Mouse (Mus musculus) adrenal gland (tissue): ENCODE data around the gene Gnat1.

Source experiments
- intact Hi-C: fragments of 180-260 bp; cut with DNase I; formaldehyde crosslinking; loops from one replicate; pipeline ENCODE4 v1.15.1; 2025
- long read RNA-seq, 2 experiments: library from polyadenylated mRNA; unstranded; transcript quantifications; one replicate each; pipeline ENCODE4 v2.0.0; 2020; ENCODE audit warnings: borderline replicate concordance in 1 of 2; ENCODE audit not compliant: insufficient replicate concordance in 1 of 2

Gnat1 gene
- long read RNA-seq, experiment 1 = 0 reads
- long read RNA-seq, experiment 2 = 0 reads

DNA sequence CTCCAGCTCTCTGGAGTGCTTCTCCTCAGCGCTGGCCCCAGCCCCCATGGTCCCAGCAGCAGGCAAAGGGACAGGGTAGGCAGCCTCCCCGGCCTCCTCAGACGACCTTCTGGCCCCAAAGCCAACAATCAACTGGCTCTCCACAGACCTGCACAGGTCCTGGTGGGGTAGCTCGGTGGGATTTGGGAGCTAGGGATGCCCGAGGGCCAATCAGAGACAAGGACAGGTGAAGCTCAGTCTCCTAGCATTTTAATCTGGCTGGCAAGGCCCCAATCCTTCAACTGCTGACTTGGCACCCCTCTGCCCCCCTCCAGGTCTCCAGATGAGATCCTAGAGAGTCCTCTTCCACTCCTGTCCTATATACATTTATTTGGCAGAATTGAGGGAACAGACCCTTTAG is at the start of gene Gnat1:
TSS of gene Gnat1 (minus strand) at position 212 of the 400 bp plus-strand sequence.
- intact Hi-C loops = loop anchor here (2.0 kb wide), 1 partner anchor 59 kb away; no protein-coding TSS in a partner anchor

DNA sequence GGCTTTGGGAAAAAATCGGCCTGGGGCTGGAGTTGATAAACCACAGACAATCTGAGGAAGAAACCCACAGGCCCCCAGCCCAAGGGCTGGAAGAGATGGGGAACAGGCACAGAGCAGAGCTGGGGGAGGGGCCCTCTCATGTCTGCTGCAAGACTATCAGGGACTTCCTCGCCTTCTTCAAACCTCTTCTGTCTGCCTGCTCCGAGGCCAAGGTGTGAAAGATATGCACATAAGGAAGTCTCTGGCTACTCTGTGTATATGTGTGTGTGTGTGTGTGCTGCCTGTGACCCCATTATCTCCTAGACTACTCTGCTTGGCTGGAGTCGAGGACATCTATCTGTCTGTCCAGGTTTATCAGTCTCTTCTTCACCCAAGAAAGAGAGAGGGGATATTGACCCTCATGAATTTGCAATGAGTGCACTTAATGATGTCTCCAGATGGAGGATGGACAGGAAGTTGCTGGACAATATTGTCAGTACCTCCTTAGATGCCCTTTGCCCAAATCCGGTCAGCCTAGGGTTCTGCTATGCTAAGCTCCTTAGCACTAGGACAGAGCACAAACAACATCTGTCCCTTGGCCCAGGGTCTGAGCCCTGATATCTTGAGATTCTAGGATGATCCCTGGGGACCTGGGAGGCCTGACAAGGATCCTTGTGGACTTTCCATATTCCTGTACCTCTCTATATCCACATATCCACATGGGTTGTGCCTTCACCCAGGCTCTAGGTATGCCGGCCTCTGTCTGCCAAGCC is 49.6 kb upstream of the Gnat1 start:
- intact Hi-C loops = no loop called here

GRCm38 (mm10) chr9:107727041-107727440 is 47.5 kb upstream of the Gnat1 start:
- intact Hi-C loops = no loop called here

DNA sequence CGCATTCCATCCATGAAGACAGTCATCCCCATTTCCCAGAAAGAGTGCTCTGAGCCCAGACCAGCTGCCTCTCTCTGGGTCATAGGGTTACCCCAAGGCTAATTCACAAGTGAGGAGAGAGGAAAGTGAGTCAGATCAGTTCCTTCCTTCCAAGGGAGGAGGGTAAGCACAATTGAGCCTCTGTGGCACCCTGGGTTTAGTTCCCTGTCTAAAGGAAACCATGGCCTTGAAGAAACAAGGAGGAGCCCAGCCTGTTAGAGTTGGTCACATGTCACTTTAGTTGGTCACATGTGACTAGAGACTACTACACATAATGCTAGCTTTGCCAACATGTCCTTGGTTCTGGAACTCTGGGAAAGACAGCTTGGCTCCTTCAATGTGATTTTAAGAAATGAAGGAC is 45.3 kb upstream of the Gnat1 start:
- intact Hi-C loops = no loop called here

GRCm38 (mm10) chr9:107723794-107724531 is 44.5 kb upstream of the Gnat1 start:
- intact Hi-C loops = no loop called here

DNA sequence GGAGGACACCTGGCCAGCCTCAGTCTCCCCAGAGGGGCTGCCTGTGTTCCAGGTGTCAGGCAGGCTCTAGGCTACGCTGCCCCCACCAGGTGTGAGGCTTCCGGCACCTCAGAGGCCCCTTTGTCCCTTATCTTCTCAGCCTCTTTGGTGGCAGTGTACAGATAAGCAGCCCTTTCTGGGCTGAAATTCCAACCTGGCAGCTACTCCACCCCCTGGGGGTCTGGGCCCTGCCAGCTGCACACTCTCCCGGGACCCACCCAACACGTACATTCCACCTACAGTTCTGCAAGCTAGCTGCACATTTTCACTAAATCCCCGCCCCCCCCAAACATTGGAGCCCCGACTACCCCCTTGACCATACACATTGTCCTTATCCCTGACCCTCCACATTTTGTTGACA is 43.8 kb upstream of the Gnat1 start:
- intact Hi-C loops = no loop called here

- intact Hi-C loops = no loop called here
These were observed 39.4 kb upstream of the Gnat1 start for GRCm38 (mm10) chr9:107718781-107719540.

DNA sequence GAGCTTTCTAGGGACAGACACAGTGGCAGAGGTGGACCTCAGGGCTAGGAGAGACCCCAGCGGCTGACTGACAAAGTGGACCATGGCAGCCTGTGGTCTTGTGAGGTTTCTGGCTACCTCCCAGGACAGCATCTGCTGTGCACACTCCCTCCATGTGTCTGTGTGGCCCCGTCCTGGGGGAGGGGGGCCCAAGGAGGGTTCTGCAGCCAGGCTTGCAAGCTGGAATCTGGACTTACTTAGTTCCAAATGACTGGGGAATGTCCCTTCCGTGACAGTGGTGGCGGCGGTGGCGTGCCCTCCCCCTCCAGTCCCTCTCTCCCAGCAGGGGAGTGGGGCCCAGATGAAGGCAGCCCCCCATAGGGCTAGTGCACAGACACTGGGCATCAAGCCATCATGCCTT is 37.4 kb upstream of the Gnat1 start:
- intact Hi-C loops = no loop called here

DNA sequence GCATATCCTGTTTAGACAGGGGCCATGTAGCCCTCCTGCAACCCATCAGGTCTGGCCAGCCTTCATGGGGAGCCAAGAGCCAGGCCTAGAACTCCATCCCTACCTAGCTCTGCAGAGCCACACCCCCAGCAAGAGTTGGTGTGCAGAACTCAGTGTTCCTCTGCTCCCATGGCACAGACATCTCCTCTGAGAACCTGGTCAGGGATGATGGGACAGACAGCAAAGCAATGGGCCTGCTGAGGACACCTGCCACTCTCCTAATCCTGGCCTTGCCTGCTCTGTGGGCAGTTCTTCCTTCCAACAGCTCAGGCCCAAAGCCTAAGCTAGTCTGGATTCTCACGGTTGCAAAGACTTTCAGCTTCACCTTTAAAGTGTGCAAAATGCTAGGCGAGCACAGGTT is 36.1 kb upstream of the Gnat1 start:
- intact Hi-C loops = no loop called here

- intact Hi-C loops = no loop called here
These were observed 34.9 kb upstream of the Gnat1 start for GRCm38 (mm10) chr9:107714221-107714952.

DNA sequence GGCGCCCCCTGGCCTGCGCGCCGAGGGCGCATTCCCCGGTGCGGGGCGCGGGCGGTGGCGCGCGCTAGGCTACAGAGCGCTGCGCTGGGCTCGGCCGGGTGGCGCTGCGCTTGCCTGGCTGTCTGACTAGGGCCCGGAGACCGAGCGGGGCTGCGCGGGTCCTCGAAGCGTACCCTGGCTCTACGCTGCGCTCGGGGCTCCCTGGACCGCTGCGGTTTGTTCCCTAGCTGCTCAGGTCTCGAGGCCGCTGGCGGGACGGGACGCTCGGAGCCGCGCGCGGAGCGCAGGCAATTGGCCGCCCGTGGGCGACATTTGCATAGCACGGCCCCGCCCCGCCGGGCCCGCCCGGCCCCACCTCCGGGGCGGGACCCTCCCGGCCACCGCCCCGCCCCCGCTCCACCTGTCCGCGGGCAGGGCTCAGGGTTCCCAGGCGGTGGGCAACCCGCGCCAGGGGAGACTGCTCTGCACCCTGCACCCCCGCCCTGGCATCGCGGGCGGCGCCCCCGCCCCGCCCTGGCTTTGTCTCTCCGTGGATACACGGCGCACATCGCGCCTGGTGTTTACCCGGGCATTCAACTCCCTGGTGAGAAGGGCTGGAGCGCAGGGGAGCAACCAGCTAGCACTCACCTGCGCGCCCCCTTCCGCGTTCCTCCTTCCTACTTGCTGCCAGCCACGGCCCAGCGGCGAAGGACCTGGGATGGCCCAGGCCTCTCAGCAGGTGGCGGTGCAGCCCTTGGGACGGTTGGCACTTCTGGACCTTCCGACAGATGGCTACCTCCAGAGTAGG is 30.4 kb upstream of the Gnat1 start, which contains the start of gene Sema3f:
TSS of gene Sema3f (minus strand) at position 779 of the 787 bp plus-strand sequence.
- intact Hi-C loops = loop anchor here (2.0 kb wide), 1 partner anchor 29 kb away; no protein-coding TSS in a partner anchor

- intact Hi-C loops = no loop called here
These were observed 29.7 kb upstream of the Gnat1 start for GRCm38 (mm10) chr9:107709096-107709696.

DNA sequence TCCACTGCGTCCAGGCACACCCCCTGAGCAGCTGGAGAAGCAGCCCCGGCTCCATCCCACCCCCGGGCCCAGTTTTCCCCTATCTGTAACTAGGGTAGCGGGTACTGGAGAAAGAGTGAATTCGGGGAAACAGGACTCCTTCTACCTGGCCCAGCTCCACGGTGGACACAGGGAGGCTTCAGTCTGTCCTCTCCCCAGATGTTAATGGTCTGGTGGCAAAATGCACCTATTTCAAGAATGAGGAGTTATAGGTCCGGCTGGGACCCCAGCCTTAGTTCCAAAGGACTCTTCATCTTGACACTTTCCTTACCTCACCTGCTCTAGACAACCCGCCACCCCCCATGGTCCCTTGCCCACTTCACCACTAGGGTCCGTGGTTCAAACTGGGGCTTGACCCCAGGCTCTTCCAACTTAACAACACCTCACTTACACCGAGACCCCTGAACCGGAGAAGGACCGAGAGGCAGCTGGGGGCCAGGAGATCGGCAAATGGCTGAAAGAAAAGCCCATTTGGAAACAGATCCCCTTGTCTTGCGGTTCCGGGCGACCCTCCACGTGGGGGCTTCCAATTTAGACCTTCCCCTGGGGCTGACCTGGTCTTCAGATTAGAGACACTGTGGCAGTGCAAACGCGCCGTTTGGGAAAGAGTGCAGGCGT is 29.1 kb upstream of the Gnat1 start:
- intact Hi-C loops = no loop called here

DNA sequence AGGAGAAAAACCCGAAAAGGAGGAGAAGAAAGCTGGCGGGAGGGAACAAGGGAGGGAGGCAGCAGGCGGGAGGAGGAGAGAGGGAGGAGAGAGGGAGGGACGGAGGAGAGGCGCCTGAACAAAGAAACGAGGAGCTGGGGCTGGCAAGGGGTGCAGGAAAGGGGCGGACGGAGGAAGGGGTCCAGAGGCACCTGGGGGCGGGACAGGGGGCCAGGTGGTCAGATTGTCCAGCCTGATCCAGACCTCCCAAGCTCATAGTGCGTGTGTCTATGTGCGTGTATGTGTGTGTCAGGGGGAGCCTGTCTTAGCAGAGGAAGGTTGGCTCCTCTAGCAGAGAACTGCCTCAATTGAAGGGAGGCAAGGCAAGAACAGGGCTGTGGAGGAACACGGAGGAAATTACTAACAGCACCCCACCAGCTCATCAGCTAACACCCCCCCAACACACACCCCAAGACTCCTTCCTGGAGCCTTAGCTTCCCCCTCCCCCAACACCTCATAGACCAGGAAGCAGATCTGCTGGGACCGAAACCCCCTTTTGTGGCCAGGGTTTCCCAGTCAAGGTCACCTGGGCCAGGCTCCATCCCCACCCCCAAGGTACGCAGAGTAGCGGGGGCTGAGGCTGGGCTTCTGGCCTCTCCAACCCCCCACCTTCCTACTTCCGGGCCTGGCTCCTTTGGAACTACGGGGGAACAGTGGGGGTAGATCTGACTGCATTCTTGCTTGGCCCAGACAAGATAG is 28.4 kb upstream of the Gnat1 start:
- intact Hi-C loops = no loop called here

GRCm38 (mm10) chr9:107706781-107707211 is 27.3 kb upstream of the Gnat1 start:
- intact Hi-C loops = no loop called here

DNA sequence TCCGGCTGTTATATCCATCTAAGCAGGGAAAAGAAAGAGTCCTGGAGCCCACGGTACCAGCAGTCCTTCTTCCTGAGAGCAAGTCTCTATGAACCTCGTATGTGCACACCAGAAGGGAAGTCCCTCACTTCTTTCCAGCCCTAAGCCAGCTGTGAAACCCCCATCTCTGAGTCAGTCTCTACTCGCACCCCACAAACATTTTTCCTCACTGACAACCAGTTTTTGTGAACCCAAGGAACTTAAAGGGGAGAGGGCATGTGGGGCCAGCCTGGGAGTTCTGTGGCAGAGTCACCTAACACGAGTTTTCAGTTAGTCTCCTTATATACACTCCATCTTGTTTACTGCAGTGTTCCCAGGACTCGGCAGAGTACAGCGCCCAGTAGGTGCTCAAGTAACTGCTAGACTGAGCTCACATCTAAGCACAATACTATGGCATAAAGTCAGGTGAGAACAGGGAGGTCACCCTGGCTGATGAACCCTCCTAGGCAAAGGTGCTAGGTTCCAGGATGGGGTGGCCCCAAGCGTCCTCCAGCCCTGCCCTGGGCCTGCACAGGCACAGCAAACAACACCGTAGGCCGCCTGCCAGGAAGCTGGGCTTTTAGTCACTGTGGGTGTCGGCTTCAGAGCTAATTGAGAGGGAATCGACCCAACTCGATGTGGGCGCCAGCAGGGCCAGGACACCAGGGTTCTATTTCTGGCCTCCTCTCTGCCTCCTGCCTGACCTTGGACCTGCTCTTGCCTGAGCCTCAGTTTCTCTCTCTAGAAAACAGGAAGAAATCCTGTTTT is 24.0 kb upstream of the Gnat1 start:
- intact Hi-C loops = no loop called here

- intact Hi-C loops = no loop called here
These were observed 23.2 kb upstream of the Gnat1 start for GRCm38 (mm10) chr9:107702606-107703185.
